ENCODE assay signal across 8 mouse cellular contexts in genomic region chr2:170218230-170219044, GRCm38 (mm10).
DNase-seq lines count a peak whose midpoint lies in the region; ATAC-seq and TF ChIP-seq lines count a peak whose summit lies in the region.

No protein-coding gene starts in this region.

- H3K4me1 ChIP-seq in ES-Bruce4 (ENCODE audit: control insufficient read depth, insufficient read depth, low read length) = peaks cover 1% of the 10 kb centered on the region
- peaks cover 47% of the 10 kb centered on the region for H3K4me1 ChIP-seq in forebrain, embryonic 16.5 days (replicated peaks; ENCODE audit: control insufficient read depth, insufficient read depth, low read length)
- H3K4me1 ChIP-seq in lung, embryonic 14.5 days (ENCODE audit: insufficient read depth) = peaks cover 29% of the 10 kb centered on the region
- peaks cover 48% of the 10 kb centered on the region for H3K4me1 ChIP-seq in neural tube, embryonic 14.5 days (ENCODE audit: control insufficient read depth, insufficient read depth, low read length)

- peak overlapping the region; percentile 86 for H3K9ac ChIP-seq in ES-Bruce4 (ENCODE audit: low read depth, poor library complexity, severe bottlenecking)
- H3K9ac ChIP-seq in forebrain, embryonic 16.5 days (replicated peaks; ENCODE audit: low read depth, low read length) = peak overlapping the region; percentile 26
- H3K9ac ChIP-seq in lung, embryonic 14.5 days = peak overlapping the region; percentile 57
- H3K9ac ChIP-seq in neural tube, embryonic 14.5 days (replicated peaks; ENCODE audit: low read depth, low read length) = peak overlapping the region; percentile 28; the same call in 1 of the 2 replicates

- H3K4me2 ChIP-seq in forebrain, embryonic 16.5 days (ENCODE audit: low read length) = peak overlapping the region; percentile 63
- peak overlapping the region; percentile 81 for H3K4me2 ChIP-seq in lung, embryonic 14.5 days
- H3K4me2 ChIP-seq in neural tube, embryonic 14.5 days (ENCODE audit: low read depth, low read length) = peak overlapping the region; percentile 67

- WGBS in forebrain, embryonic 16.5 days = 4% methylated on average over 22 of the region's 22 CpGs
- WGBS in lung, embryonic 14.5 days = 9% methylated on average over 22 of the region's 22 CpGs
- WGBS in neural tube, embryonic 14.5 days = 5% methylated on average over 22 of the region's 22 CpGs

- TF ChIP-seq CTCF in ES-Bruce4 (IDR thresholded peaks at IDR 0.05; ENCODE audit: low read depth, low read length) = peak; percentile 37
- TF ChIP-seq CTCF in lung, embryonic 14.5 days (IDR thresholded peaks at IDR 0.05; ENCODE audit: low read depth) = peak; percentile 71

- ATAC-seq in forebrain, embryonic 16.5 days = peak; percentile 83
- peak; percentile 59 for ATAC-seq in lung, embryonic 14.5 days (ENCODE audit: insufficient read depth)
- peak; percentile 89 for ATAC-seq in neural tube, embryonic 14.5 days (ENCODE audit: low read depth)

- H3K36me3 ChIP-seq in ES-Bruce4 (ENCODE audit: control insufficient read depth, insufficient read depth, low read length, poor library complexity, severe bottlenecking) = no peaks in the 10 kb centered on the region
- no peaks in the 10 kb centered on the region for H3K36me3 ChIP-seq in forebrain, embryonic 16.5 days (ENCODE audit: control insufficient read depth, insufficient read depth)
- H3K36me3 ChIP-seq in lung, embryonic 14.5 days (ENCODE audit: insufficient read depth) = no peaks in the 10 kb centered on the region
- H3K36me3 ChIP-seq in neural tube, embryonic 14.5 days (ENCODE audit: control insufficient read depth, insufficient read depth, low read length) = no peaks in the 10 kb centered on the region

- peak overlapping the region; percentile 66 for H3K4me3 ChIP-seq in ES-Bruce4 (ENCODE audit: low read depth, low read length)
- peak overlapping the region; percentile 36 for H3K4me3 ChIP-seq in forebrain, embryonic 16.5 days (replicated peaks; ENCODE audit: low read length)
- peak overlapping the region; percentile 37 for H3K4me3 ChIP-seq in lung, embryonic 14.5 days (ENCODE audit: low read depth, low read length)
- H3K4me3 ChIP-seq in neural tube, embryonic 14.5 days (ENCODE audit: low read depth, low read length) = peak overlapping the region; percentile 12; the same call in 1 of the 2 replicates

- no peaks in the 10 kb centered on the region for H3K27me3 ChIP-seq in ES-Bruce4 (ENCODE audit: control insufficient read depth, insufficient read depth, low read length, poor library complexity, severe bottlenecking)
- no peaks in the 10 kb centered on the region for H3K27me3 ChIP-seq in forebrain, embryonic 16.5 days (replicated peaks; ENCODE audit: control insufficient read depth, insufficient read depth, low read length)
- no peaks in the 10 kb centered on the region for H3K27me3 ChIP-seq in lung, embryonic 14.5 days (ENCODE audit: insufficient read depth, low read length)
- H3K27me3 ChIP-seq in neural tube, embryonic 14.5 days (ENCODE audit: control insufficient read depth, insufficient read depth, low read length) = no peaks in the 10 kb centered on the region

- no peak for TF ChIP-seq POLR2A in ES-Bruce4 (IDR thresholded peaks at IDR 0.05; ENCODE audit: insufficient read depth, low read length)

- no peak for TF ChIP-seq EP300 in ES-Bruce4 (IDR thresholded peaks at IDR 0.05; ENCODE audit: insufficient read depth, low read depth, low read length)

- no peaks in the 10 kb centered on the region for H3K9me3 ChIP-seq in ES-Bruce4 (replicated peaks; ENCODE audit: control insufficient read depth, insufficient read depth, low read length, poor library complexity, severe bottlenecking)
- H3K9me3 ChIP-seq in forebrain, embryonic 16.5 days (ENCODE audit: control insufficient read depth, low read length) = 0 out of 2 replicates have a peak, but pooled peaks cover 2% of the 10 kb centered on the region
- peaks cover 6% of the 10 kb centered on the region; the same call in 1 of the 2 replicates for H3K9me3 ChIP-seq in lung, embryonic 14.5 days (ENCODE audit: low read depth, low read length)
- H3K9me3 ChIP-seq in neural tube, embryonic 14.5 days (ENCODE audit: control insufficient read depth, low read length) = no peaks in the 10 kb centered on the region

- intact Hi-C loops in heart, postnatal 25 days (cut with DNase I) = loop anchor here (2.0 kb wide), 3 partner anchors 66 to 102 kb away; no protein-coding TSS in a partner anchor

- peak; percentile 92 for DNase-seq in adrenal gland, postnatal 14 days
- peak; percentile 52 for DNase-seq in heart, postnatal 25 days (ENCODE audit: low spot score)
- peak; percentile 84 to 89 for DNase-seq in kidney, postnatal 4 days
- peak; percentile 74 for DNase-seq in lung, embryonic 14.5 days
- no peak for DNase-seq in cerebellum, adult 8-10 months

- H3K27ac ChIP-seq in ES-Bruce4 (ENCODE audit: insufficient read depth, low read length) = no peak overlapping the region
- H3K27ac ChIP-seq in forebrain, embryonic 16.5 days (ENCODE audit: low read length) = peak overlapping the region; percentile 77
- peak overlapping the region; percentile 89 for H3K27ac ChIP-seq in lung, embryonic 14.5 days (ENCODE audit: low read depth)
- H3K27ac ChIP-seq in neural tube, embryonic 14.5 days (ENCODE audit: low read depth, low read length) = peak overlapping the region; percentile 88

Comparison
In these comparisons a context has a peak if more than half of its experiments do, and no peak if none do; other contexts are left out.
1. H3K4me3 ChIP-seq: peak in every context shown above with its lines; median percentile 66 in ES-Bruce4; 37 in lung, embryonic 14.5 days; 36 in forebrain, embryonic 16.5 days; 12 in neural tube, embryonic 14.5 days.
2. H3K9ac ChIP-seq: peak in every context shown above with its lines; median percentile 86 in ES-Bruce4; 57 in lung, embryonic 14.5 days; 28 in neural tube, embryonic 14.5 days; 26 in forebrain, embryonic 16.5 days.